Mouse (Mus musculus) neural tube, embryonic 11.5 days (tissue): ENCODE data around the gene Olfr1084. TPM values are rescaled to one million over a fixed set of nuclear protein-coding genes. Genes with fewer than 3 reads are reported as not detected.
"Not testable (repeated sequence)": the region's sequence is repeated elsewhere in the genome, so short reads cannot be mapped to it uniquely, and the experiment has no call there.

Experiments
- ATAC-seq: fragments of 200-750 bp; cut with Nextera tagmentation; 2 replicates; pipeline ENCODE4 v1.8.0; 2017; ENCODE audit warnings: moderate number of reproducible peaks, mild to moderate bottlenecking, moderate TSS enrichment, moderate library complexity; ENCODE audit not compliant: insufficient read depth, low FRiP score, low TSS enrichment
- DNase-seq: peaks from one replicate; pipeline ENCODE4 v3.0.0-alpha.2; 2015; ENCODE audit warnings: low spot score
- H3K27ac ChIP-seq: fragments of 300-500 bp; sonication (generic); 2 replicates; pipeline ENCODE4 v1.5.1; 2014; ENCODE audit warnings: low read depth, mild to moderate bottlenecking, low read length
- H3K27me3 ChIP-seq: fragments of 300-500 bp; sonication (generic); 2 replicates; pipeline ENCODE4 v1.6.1; 2014; ENCODE audit warnings: mild to moderate bottlenecking, low read length, mixed read lengths; ENCODE audit not compliant: control insufficient read depth, insufficient read depth
- H3K36me3 ChIP-seq: fragments of 300-500 bp; sonication (generic); 2 replicates; pipeline ENCODE4 v1.6.1; 2014; ENCODE audit warnings: mild to moderate bottlenecking, low read length, moderate library complexity, mixed read lengths; ENCODE audit not compliant: control insufficient read depth, insufficient read depth
- H3K4me1 ChIP-seq: fragments of 300-500 bp; sonication (generic); 2 replicates; pipeline ENCODE4 v1.6.1; 2014; ENCODE audit warnings: low read length, mixed read lengths; ENCODE audit not compliant: control insufficient read depth, insufficient read depth
- H3K4me2 ChIP-seq: fragments of 300-500 bp; sonication (generic); 2 replicates; pipeline ENCODE4 v1.6.1; 2014; ENCODE audit warnings: low read depth, mild to moderate bottlenecking, moderate library complexity
- H3K4me3 ChIP-seq: fragments of 300-500 bp; sonication (generic); 2 replicates; pipeline ENCODE4 v1.5.1; 2014; ENCODE audit warnings: low read depth, low read length
- H3K9ac ChIP-seq: fragments of 300-500 bp; sonication (generic); 2 replicates; pipeline ENCODE4 v1.6.1; 2014; ENCODE audit warnings: mild to moderate bottlenecking, low read length
- H3K9me3 ChIP-seq: fragments of 300-500 bp; sonication (generic); 2 replicates; pipeline ENCODE4 v1.6.1; 2016; ENCODE audit warnings: low read length; ENCODE audit not compliant: control insufficient read depth
- WGBS: fragments of 180-500 bp; shearing (Covaris S2); extraction: QIAGEN DNeasy Blood & Tissue Kit; methylation state at CpG from one replicate; pipeline ENCODE4 v1.1.7; 2014; 5-methylcytosine and 5-hydroxymethylcytosine counted together
- polyA plus RNA-seq: library from polyadenylated mRNA; unstranded; fragments of >200 nt; fragmentation: Nextera tagmentation; extraction: Ambion mirVana; gene quantifications from 2 replicates; pipeline ENCODE4 v1.2.1, GENCODE M21; 2014

The Olfr1084 gene
- polyA plus RNA-seq: not detected in 2 replicates

DNA sequence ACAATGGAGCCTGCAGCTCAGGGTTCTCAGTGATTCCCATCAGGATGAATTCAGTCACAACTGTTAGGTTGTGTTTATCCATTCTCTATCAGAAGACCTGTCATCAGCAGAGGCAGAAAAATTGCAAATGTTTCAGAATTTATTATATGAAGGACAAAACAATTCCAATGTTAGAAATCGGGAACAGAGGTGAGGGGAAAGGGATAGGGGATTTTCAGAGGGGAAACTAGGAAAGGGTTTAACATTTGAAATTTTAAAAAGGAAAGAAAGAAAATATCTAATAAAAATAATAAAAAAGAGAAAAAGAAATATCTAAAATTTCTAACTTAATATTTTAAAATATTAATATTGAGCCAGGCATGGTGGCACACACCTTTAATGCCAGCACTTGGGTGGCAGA, at the start of gene Olfr1084:
Gene Olfr1084, minus strand, starts transcription at position 101 of the 400 bp plus-strand sequence.
- not testable (repeated sequence) for H3K27ac ChIP-seq, H3K4me1 ChIP-seq, DNase-seq, ATAC-seq, H3K4me2 ChIP-seq, H3K9ac ChIP-seq, H3K4me3 ChIP-seq, H3K9me3 ChIP-seq, H3K36me3 ChIP-seq, H3K27me3 ChIP-seq
- 90% methylated on average over 1 of the region's 1 CpGs for WGBS

DNA sequence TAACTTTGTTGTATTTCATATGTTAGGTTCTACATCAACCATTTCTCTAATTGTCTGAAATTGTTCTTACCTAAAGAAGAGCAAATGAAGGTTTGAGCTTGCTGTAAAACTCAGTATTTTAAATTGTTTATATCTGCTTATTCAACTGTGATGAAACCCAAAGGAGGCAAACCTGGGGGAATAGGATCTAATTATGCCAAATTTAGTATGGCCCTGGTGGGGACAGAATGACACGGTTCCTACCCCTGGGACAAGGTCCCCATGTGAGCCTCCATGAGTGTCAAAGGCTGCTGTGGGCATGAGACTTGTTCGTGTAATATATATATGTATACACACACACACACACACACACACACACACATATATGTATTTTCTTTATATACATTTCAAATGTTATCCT, 40.5 kb upstream of the Olfr1084 start, which contains the start of gene Olfr1086:
Gene Olfr1086, minus strand, starts transcription at position 101 of the 400 bp plus-strand sequence.
- no peak for ATAC-seq
- WGBS: 80% methylated on average over 2 of the region's 2 CpGs
- H3K4me2 ChIP-seq: no peak within 1 kb of the TSS
- no peaks in the 10 kb centered on the region for H3K36me3 ChIP-seq
- H3K27ac ChIP-seq: no peak within 1 kb of the TSS
- H3K9me3 ChIP-seq: no peaks in the 10 kb centered on the region
- H3K4me3 ChIP-seq: no peak within 1 kb of the TSS
- H3K4me1 ChIP-seq: no peaks in the 10 kb centered on the region
- H3K9ac ChIP-seq: no peak within 1 kb of the TSS
- no peaks in the 10 kb centered on the region for H3K27me3 ChIP-seq
- DNase-seq: no peak

DNA sequence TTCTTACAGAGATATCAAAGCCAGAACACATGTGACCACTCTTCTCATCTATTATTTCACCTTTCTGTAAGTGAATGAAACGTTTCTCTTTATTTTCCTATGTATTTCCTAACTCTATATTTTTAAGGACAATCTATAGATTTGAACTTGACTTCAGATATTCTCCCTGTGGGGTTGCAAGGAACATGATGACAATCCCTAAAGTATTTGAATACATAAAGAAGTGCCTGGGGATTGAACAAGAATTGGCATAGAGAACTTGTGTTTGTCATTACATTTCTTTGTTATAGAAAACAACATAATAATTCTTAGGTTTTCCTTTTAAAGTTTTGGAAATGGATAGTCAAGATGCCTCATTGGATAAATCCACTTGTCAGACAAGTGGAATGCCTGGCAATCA, 22.4 kb upstream of the Olfr1084 start, which contains the start of gene Olfr1085:
Gene Olfr1085, minus strand, starts transcription at position 101 of the 400 bp plus-strand sequence.
- DNase-seq (no peak), ATAC-seq (no peak)
- Histone ChIP-seq H3K9ac (no peak within 1 kb of the TSS), H3K9me3 (no peaks in the 10 kb centered on the region), H3K27ac (no peak within 1 kb of the TSS), H3K27me3 (no peaks in the 10 kb centered on the region), H3K4me2 (no peak within 1 kb of the TSS), H3K4me1 (no peaks in the 10 kb centered on the region), H3K4me3 (no peak within 1 kb of the TSS), H3K36me3 (no peaks in the 10 kb centered on the region)
- 31% methylated on average over 1 of the region's 1 CpGs for WGBS

DNA sequence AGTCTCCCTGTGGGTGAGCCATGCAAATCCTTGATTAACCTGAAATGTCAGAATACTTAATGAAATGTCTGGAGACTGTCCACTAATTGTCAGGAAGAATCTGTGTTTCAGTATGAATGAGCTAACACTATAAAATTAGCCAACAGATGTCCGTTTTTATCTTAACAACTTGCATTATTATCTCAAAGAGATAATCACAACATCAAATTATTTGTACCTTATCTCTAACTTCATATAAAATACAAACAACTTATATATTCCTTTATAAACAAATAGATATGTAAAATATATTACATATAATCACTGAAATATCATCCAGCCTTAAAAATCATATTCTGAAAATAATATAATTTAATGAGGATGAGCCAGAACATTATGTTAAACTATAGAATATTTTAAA, 40.7 kb downstream of the Olfr1084 start, which contains the start of gene Olfr1082:
Gene Olfr1082, minus strand, starts transcription at position 101 of the 400 bp plus-strand sequence.
- H3K27ac ChIP-seq, H3K27me3 ChIP-seq, DNase-seq, H3K4me2 ChIP-seq, H3K9ac ChIP-seq, H3K9me3 ChIP-seq, ATAC-seq, H3K4me1 ChIP-seq, H3K4me3 ChIP-seq, H3K36me3 ChIP-seq: not testable (repeated sequence)
- WGBS: 83% methylated on average over 1 of the region's 1 CpGs

Other genes starting within 250 kb of the Olfr1084 start
- not detected in 2 replicates for gene Olfr1061, start 225.7 kb downstream of the Olfr1084 start, polyA plus RNA-seq
- gene Olfr1062, start 213.0 kb downstream of the Olfr1084 start, polyA plus RNA-seq: not detected in 2 replicates
- gene Olfr1065, start 189.1 kb downstream of the Olfr1084 start, polyA plus RNA-seq: not detected in 2 replicates
- not detected in 2 replicates for gene Olfr1066, start 183.5 kb downstream of the Olfr1084 start, polyA plus RNA-seq
- not detected in 2 replicates for gene Olfr228, start 152.3 kb downstream of the Olfr1084 start, polyA plus RNA-seq
- not detected in 2 replicates for gene Olfr1076, start 131.3 kb downstream of the Olfr1084 start, polyA plus RNA-seq
- not detected in 2 replicates for gene Olfr1079, start 97.2 kb downstream of the Olfr1084 start, polyA plus RNA-seq
- gene Olfr1080, start 81.5 kb downstream of the Olfr1084 start, polyA plus RNA-seq: not detected in 2 replicates
- gene Olfr1082, start 40.8 kb downstream of the Olfr1084 start, polyA plus RNA-seq: not detected in 2 replicates
- not detected in 2 replicates for gene Olfr1085, start 22.3 kb upstream of the Olfr1084 start, polyA plus RNA-seq
- gene Olfr1086, start 40.4 kb upstream of the Olfr1084 start, polyA plus RNA-seq: not detected in 2 replicates
- gene Olfr1087, start 58.7 kb upstream of the Olfr1084 start, polyA plus RNA-seq: not detected in 2 replicates
- gene Olfr1089, start 94.0 kb upstream of the Olfr1084 start, polyA plus RNA-seq: not detected in 2 replicates
- not detected in 2 replicates for gene Olfr1090, start 119.3 kb upstream of the Olfr1084 start, polyA plus RNA-seq
- gene Olfr1093, start 142.8 kb upstream of the Olfr1084 start, polyA plus RNA-seq: not detected in 2 replicates
- gene Olfr141, start 170.3 kb upstream of the Olfr1084 start, polyA plus RNA-seq: not detected in 2 replicates
- gene Olfr1094, start 184.9 kb upstream of the Olfr1084 start, polyA plus RNA-seq: not detected in 2 replicates
- gene Olfr1095, start 212.0 kb upstream of the Olfr1084 start, polyA plus RNA-seq: not detected in 2 replicates
- gene Gm13723, start 235.1 kb upstream of the Olfr1084 start, polyA plus RNA-seq: not detected in 2 replicates